Mouse (Mus musculus): Measurements from ENCODE around the gene Pskh1. TPM values are rescaled to one million over a fixed set of nuclear protein-coding genes. Genes with fewer than 3 reads are reported as not detected.

Pskh1 gene
- total RNA-seq, 1 experiment, result 13.2 TPM

DNA sequence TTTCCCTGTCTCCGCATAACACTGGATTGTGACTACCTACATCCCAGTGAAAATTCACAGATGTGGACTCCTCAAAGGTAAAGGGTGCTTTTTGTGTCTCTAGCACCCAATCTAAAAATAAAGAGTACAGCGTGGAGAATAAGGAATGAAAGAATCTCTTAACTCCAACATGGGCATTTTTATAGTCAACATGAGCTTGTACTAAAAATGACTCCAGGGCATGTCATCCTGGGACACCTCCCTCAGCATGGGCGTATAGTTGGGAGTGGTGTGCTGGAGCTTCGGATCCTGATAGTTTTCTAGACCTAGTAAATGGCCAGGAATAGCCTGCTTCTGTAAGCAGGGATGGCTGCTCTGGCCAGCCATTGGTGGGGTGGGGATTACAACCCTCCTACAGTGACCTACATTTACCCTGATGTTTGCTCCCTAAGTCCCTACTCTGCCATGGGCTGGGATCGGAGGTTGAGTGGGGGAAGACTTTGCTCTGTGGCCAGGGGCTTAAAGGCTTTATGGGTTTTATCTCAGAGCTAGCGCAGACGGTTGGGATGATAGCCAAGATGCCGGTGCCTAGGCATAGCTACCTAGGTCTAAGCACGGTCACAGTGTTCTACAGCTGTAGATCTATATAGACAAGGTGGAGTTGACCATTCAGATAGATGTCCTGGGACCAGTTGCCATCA is 2.3 kb upstream of the Pskh1 start:
- peaks cover 0 to 8% of the 10 kb centered on the region in 2 experiments; a peak in 1 of 4 replicates for H3K4me1 ChIP-seq (ENCODE audit: control insufficient read depth in 2 of 2, insufficient read depth in 2 of 2, low read length in 2 of 2, poor library complexity in 1 of 2)
- in situ Hi-C loops (cut with MboI; ENCODE audit: low sequenced_read_pairs in 2 of 2, unreplicated experiment in 2 of 2), result no loop called here
- H3K4me3 ChIP-seq (ENCODE audit: insufficient read depth in 1 of 2, low read depth in 1 of 2, low read length in 2 of 2, poor library complexity in 1 of 2, severe bottlenecking in 1 of 2), result no peak overlapping the region
- no peaks in the 10 kb centered on the region for H3K9me3 ChIP-seq (ENCODE audit: control insufficient read depth, insufficient read depth, low read depth, low read length)
- no peak overlapping the region for H3K27ac ChIP-seq (ENCODE audit: insufficient read depth, low read depth, low read length, poor library complexity, severe bottlenecking)
- DNase-seq (ENCODE audit: low read depth, low spot score), result no peak
- TF ChIP-seq ZNF384 (IDR thresholded peaks at IDR 0.05; ENCODE audit: low read depth, low read length) (no peak), HCFC1 (IDR thresholded peaks at IDR 0.05; ENCODE audit: borderline replicate concordance, insufficient read depth, low read length) (no peak), ZC3H11A (IDR thresholded peaks at IDR 0.05; ENCODE audit: borderline replicate concordance, low read depth, low read length) (no peak), MAFK (IDR thresholded peaks at IDR 0.05; ENCODE audit: insufficient read depth, low read depth, low read length) (no peak), CHD2 (IDR thresholded peaks at IDR 0.05; ENCODE audit: low read depth, low read length) (no peak)
- no peaks in the 10 kb centered on the region for H3K36me3 ChIP-seq (ENCODE audit: control insufficient read depth, insufficient read depth, low read length, poor library complexity, severe bottlenecking)
- no peak overlapping the region for H3K9ac ChIP-seq (ENCODE audit: insufficient read depth, low read depth, low read length, poor library complexity, severe bottlenecking)

DNA sequence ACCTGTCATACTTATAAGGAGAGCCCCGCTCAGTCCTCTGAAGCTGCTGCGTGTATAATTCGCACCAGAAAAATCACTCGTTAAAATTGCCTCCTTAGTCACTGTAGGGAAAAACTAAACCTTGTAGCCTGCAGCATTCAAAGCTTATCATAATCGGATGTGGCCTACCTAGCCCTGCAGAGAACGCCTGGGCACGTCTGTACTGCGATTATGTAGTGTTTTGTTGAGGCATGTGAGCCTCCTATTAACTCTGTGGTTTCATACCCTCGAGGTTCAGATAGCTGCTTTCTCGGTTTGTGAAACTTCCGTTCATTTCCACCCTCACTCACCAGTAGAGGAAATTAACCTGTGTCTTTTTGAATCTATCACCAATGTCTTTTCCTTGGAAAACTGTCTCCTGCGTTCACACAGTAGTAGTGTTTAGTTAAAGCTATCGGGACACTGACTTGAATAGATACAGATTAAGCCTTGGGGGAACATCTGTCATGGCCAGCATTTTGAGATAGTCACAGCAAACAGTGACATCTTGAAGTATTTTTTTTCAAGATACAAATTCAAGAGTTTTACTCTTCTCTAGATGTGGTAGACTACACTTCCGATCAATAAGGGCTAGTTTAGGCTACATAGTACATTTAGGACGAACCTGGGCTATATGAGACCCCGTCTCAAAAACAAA is 838 bp downstream of the Pskh1 start:
- DNase-seq (ENCODE audit: low read depth, low spot score), result no peak
- in situ Hi-C loops (cut with MboI; ENCODE audit: low sequenced_read_pairs in 2 of 2, unreplicated experiment in 2 of 2), result no loop called here
- H3K27ac ChIP-seq (ENCODE audit: insufficient read depth, low read depth, low read length, poor library complexity, severe bottlenecking), result 0 out of 2 replicates have a peak overlapping the region, but pooled peaks have one; percentile 26

DNA sequence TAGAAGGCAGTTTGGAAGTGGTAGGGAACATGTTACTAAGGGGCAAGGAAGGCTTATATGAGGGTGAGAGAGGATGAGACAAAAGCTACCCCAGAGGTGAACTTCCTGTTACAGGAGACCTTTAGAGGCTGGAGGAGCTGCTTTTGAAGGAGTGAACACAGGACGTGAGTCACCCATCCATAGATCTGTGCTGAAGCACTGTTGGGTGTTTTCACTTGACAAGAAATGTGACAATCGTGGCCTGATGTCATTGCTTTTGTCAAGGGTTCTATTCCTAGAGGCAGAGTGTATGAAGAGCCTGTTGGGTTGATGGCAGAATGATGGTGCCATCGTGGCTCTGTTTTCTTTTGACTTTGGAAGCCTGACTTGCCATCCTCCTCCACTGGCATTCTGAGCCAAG is 19.1 kb downstream of the Pskh1 start:
- H3K4me3 ChIP-seq (ENCODE audit: insufficient read depth in 1 of 2, low read depth in 1 of 2, low read length in 2 of 2, poor library complexity in 1 of 2, severe bottlenecking in 1 of 2), result no peak overlapping the region
- peaks cover 4% of the 10 kb centered on the region; the same call in 1 of the 2 replicates for H3K36me3 ChIP-seq (ENCODE audit: control insufficient read depth, insufficient read depth, low read length, poor library complexity, severe bottlenecking)
- in situ Hi-C loops (cut with MboI; ENCODE audit: low sequenced_read_pairs in 2 of 2, unreplicated experiment in 2 of 2), result no loop called here

More for the DNA sequence above, 838 bp downstream of the Pskh1 start:
- Histone ChIP-seq H3K9me3 (ENCODE audit: control insufficient read depth, insufficient read depth, low read depth, low read length) (no peaks in the 10 kb centered on the region), H3K36me3 (ENCODE audit: control insufficient read depth, insufficient read depth, low read length, poor library complexity, severe bottlenecking) (no peaks in the 10 kb centered on the region), H3K9ac (ENCODE audit: insufficient read depth, low read depth, low read length, poor library complexity, severe bottlenecking) (peak overlapping the region; percentile 93), H3K4me3 (ENCODE audit: insufficient read depth in 1 of 2, low read depth in 1 of 2, low read length in 2 of 2, poor library complexity in 1 of 2, severe bottlenecking in 1 of 2) (peak overlapping the region; percentile 89 to 92), H3K4me1 (ENCODE audit: control insufficient read depth in 2 of 2, insufficient read depth in 2 of 2, low read length in 2 of 2, poor library complexity in 1 of 2) (no peaks in the 10 kb centered on the region)
- TF ChIP-seq CHD2 (IDR thresholded peaks at IDR 0.05; ENCODE audit: low read depth, low read length), result no peak

DNA sequence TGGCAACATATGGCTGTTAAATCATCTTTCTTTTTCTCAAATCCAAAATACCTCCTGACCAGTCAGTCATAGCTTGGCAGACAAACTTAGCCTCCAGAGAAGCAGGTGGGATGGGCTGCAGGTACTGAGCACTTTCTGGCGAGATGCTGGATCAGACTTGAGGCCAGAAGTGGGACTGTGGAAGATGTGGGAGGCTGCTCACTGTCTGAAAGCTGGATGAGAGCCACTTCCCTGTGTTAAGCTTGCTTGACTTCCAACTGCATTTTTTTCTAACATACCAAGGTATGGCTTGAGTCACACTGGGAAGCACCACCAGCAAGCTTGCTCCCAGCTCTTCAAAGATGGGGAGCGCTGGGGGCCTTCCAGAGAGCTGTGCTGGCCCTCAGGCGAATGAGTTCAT is 24.9 kb downstream of the Pskh1 start:
- H3K9ac ChIP-seq (ENCODE audit: insufficient read depth, low read depth, low read length, poor library complexity, severe bottlenecking), result no peak overlapping the region
- DNase-seq (ENCODE audit: low read depth, low spot score), result no peak
- peaks cover 2 to 7% of the 10 kb centered on the region in 2 experiments; a peak in 2 of 4 replicates for H3K4me1 ChIP-seq (ENCODE audit: control insufficient read depth in 2 of 2, insufficient read depth in 2 of 2, low read length in 2 of 2, poor library complexity in 1 of 2)
- in situ Hi-C loops (cut with MboI; ENCODE audit: low sequenced_read_pairs in 2 of 2, unreplicated experiment in 2 of 2), result no loop called here
- TF ChIP-seq HCFC1 (IDR thresholded peaks at IDR 0.05; ENCODE audit: borderline replicate concordance, insufficient read depth, low read length) (no peak), ZC3H11A (IDR thresholded peaks at IDR 0.05; ENCODE audit: borderline replicate concordance, low read depth, low read length) (no peak), MAFK (IDR thresholded peaks at IDR 0.05; ENCODE audit: insufficient read depth, low read depth, low read length) (no peak), CHD2 (IDR thresholded peaks at IDR 0.05; ENCODE audit: low read depth, low read length) (no peak), ZNF384 (IDR thresholded peaks at IDR 0.05; ENCODE audit: low read depth, low read length) (no peak)
- no peak overlapping the region for H3K4me3 ChIP-seq (ENCODE audit: insufficient read depth in 1 of 2, low read depth in 1 of 2, low read length in 2 of 2, poor library complexity in 1 of 2, severe bottlenecking in 1 of 2)
- peaks cover 4% of the 10 kb centered on the region; the same call in 1 of the 2 replicates for H3K36me3 ChIP-seq (ENCODE audit: control insufficient read depth, insufficient read depth, low read length, poor library complexity, severe bottlenecking)
- H3K9me3 ChIP-seq (ENCODE audit: control insufficient read depth, insufficient read depth, low read depth, low read length), result no peaks in the 10 kb centered on the region
- no peak overlapping the region for H3K27ac ChIP-seq (ENCODE audit: insufficient read depth, low read depth, low read length, poor library complexity, severe bottlenecking)

More for the DNA sequence above, 19.1 kb downstream of the Pskh1 start:
- no peak for DNase-seq (ENCODE audit: low read depth, low spot score)
- no peak overlapping the region for H3K27ac ChIP-seq (ENCODE audit: insufficient read depth, low read depth, low read length, poor library complexity, severe bottlenecking)
- no peaks in the 10 kb centered on the region for H3K9me3 ChIP-seq (ENCODE audit: control insufficient read depth, insufficient read depth, low read depth, low read length)
- TF ChIP-seq ZNF384 (IDR thresholded peaks at IDR 0.05; ENCODE audit: low read depth, low read length), result no peak
- no peak for TF ChIP-seq ZC3H11A (IDR thresholded peaks at IDR 0.05; ENCODE audit: borderline replicate concordance, low read depth, low read length)
- H3K4me1 ChIP-seq (ENCODE audit: control insufficient read depth in 2 of 2, insufficient read depth in 2 of 2, low read length in 2 of 2, poor library complexity in 1 of 2), result no peaks in the 10 kb centered on the region
- no peak overlapping the region for H3K9ac ChIP-seq (ENCODE audit: insufficient read depth, low read depth, low read length, poor library complexity, severe bottlenecking)

All from ES-E14 (cell line).